Mouse (Mus musculus) intestine, embryonic 14.5 days (tissue): Measurements from ENCODE around the gene Mast3. TPM values are rescaled to one million over a fixed set of nuclear protein-coding genes. Genes with fewer than 3 reads are reported as not detected.

Source experiments
- ATAC-seq: fragments of 200-750 bp; cut with Nextera tagmentation; replicated peaks from 2 replicates; pipeline ENCODE4 v1.8.0; 2017; ENCODE audit warnings: low read depth, moderate number of reproducible peaks, moderate TSS enrichment, moderate library complexity; ENCODE audit not compliant: low FRiP score, low TSS enrichment
- DNase-seq: peaks from one replicate; pipeline ENCODE4 v3.0.0-alpha.2; 2018; ENCODE audit warnings: low spot score
- H3K27ac ChIP-seq: fragments of 300-500 bp; sonication (generic); 2 replicates; pipeline ENCODE4 v1.5.1; 2014; ENCODE audit warnings: low read depth, mild to moderate bottlenecking, control low read depth
- H3K27me3 ChIP-seq: fragments of 300-500 bp; sonication (generic); replicated peaks from 2 replicates; pipeline ENCODE4 v1.6.1; 2014; ENCODE audit warnings: low read length, control low read depth; ENCODE audit not compliant: control insufficient read depth, insufficient read depth
- H3K36me3 ChIP-seq: fragments of 300-500 bp; sonication (generic); 2 replicates; pipeline ENCODE4 v1.6.1; 2014; ENCODE audit warnings: low read length, control low read depth; ENCODE audit not compliant: control insufficient read depth, insufficient read depth
- H3K4me1 ChIP-seq: fragments of 300-500 bp; sonication (generic); replicated peaks from 2 replicates; pipeline ENCODE4 v1.6.1; 2014; ENCODE audit warnings: low read length, control low read depth, mixed read lengths; ENCODE audit not compliant: control insufficient read depth, insufficient read depth
- H3K4me2 ChIP-seq: fragments of 300-500 bp; sonication (generic); 2 replicates; pipeline ENCODE4 v1.6.1; 2014; ENCODE audit warnings: low read length
- H3K4me3 ChIP-seq: fragments of 300-500 bp; sonication (generic); 2 replicates; pipeline ENCODE4 v1.5.1; 2014; ENCODE audit warnings: low read depth, low read length, control low read depth, mixed read lengths
- H3K9ac ChIP-seq: fragments of 300-500 bp; sonication (generic); 2 replicates; pipeline ENCODE4 v1.6.1; 2014; ENCODE audit warnings: mild to moderate bottlenecking, low read length
- H3K9me3 ChIP-seq: fragments of 300-500 bp; sonication (generic); 2 replicates; pipeline ENCODE4 v1.6.1; 2016; ENCODE audit warnings: low read length, control low read depth; ENCODE audit not compliant: control insufficient read depth
- WGBS: fragments of 180-500 bp; shearing (Covaris S2); extraction: QIAGEN DNeasy Blood & Tissue Kit; methylation state at CpG from one replicate; pipeline ENCODE4 v1.1.7; 2014; 5-methylcytosine and 5-hydroxymethylcytosine counted together
- polyA plus RNA-seq: library from polyadenylated mRNA; unstranded; fragments of >200 nt; fragmentation: Nextera tagmentation; extraction: Ambion mirVana; gene quantifications from 2 replicates; pipeline ENCODE4 v1.2.1, GENCODE M21; 2014

Gene Mast3
- polyA plus RNA-seq, 1 experiment from 2014 or later, result 16.7 TPM

- no peak for ATAC-seq
- H3K4me3 ChIP-seq, result no peak overlapping the region
- H3K9ac ChIP-seq, result no peak overlapping the region
- H3K27ac ChIP-seq, result peak overlapping the region; percentile 10
- H3K27me3 ChIP-seq, result no peaks in the 10 kb centered on the region
- 5% methylated on average over 3 of the region's 3 CpGs for WGBS
- no peaks in the 10 kb centered on the region for H3K9me3 ChIP-seq
- peaks cover 29% of the 10 kb centered on the region for H3K4me1 ChIP-seq
- no peak overlapping the region for H3K4me2 ChIP-seq
- DNase-seq, result peak; percentile 77
- H3K36me3 ChIP-seq, result peaks cover 20% of the 10 kb centered on the region
Measured at GRCm38 (mm10) chr8:70763354-70763753, 41.5 kb downstream of the Mast3 start.

GRCm38 (mm10) chr8:70762118-70762517 is 42.7 kb downstream of the Mast3 start:
- H3K4me3 ChIP-seq, result no peak overlapping the region
- WGBS, result 96% methylated on average over 1 of the region's 1 CpGs
- H3K4me2 ChIP-seq, result no peak overlapping the region
- peaks cover 23% of the 10 kb centered on the region for H3K36me3 ChIP-seq
- no peaks in the 10 kb centered on the region for H3K9me3 ChIP-seq
- no peak for ATAC-seq
- peaks cover 29% of the 10 kb centered on the region for H3K4me1 ChIP-seq
- DNase-seq, result no peak
- H3K27ac ChIP-seq, result no peak overlapping the region
- no peak overlapping the region for H3K9ac ChIP-seq
- H3K27me3 ChIP-seq, result no peaks in the 10 kb centered on the region

- peak; percentile 91 for ATAC-seq
Measured at GRCm38 (mm10) chr8:70760775-70761406, 44.0 kb downstream of the Mast3 start, which contains the start of gene Mpv17l2. Gene Mpv17l2 (minus strand): TSS chr8:70760946.

GRCm38 (mm10) chr8:70760350-70760749 is 44.5 kb downstream of the Mast3 start:
- H3K36me3 ChIP-seq, result peaks cover 36% of the 10 kb centered on the region
- peak overlapping the region; percentile 71 for H3K9ac ChIP-seq
- H3K27me3 ChIP-seq, result no peaks in the 10 kb centered on the region
- H3K4me2 ChIP-seq, result peak overlapping the region; percentile 97
- ATAC-seq (peak; percentile 4; the same call in 1 of the 2 replicates), DNase-seq (peak; percentile 71)
- 1% methylated on average over 22 of the region's 22 CpGs for WGBS
- no peaks in the 10 kb centered on the region for H3K9me3 ChIP-seq
- H3K4me3 ChIP-seq, result peak overlapping the region; percentile 65
- peak overlapping the region; percentile 54; the same call in 1 of the 2 replicates for H3K27ac ChIP-seq
- H3K4me1 ChIP-seq, result peaks cover 18% of the 10 kb centered on the region

More at GRCm38 (mm10) chr8:70760775-70761406, 44.0 kb downstream of the Mast3 start, which contains the start of gene Mpv17l2:
- no peaks in the 10 kb centered on the region for H3K27me3 ChIP-seq
- H3K36me3 ChIP-seq, result peaks cover 35% of the 10 kb centered on the region
- peak within 1 kb of the TSS; percentile 97 for H3K4me2 ChIP-seq
- H3K27ac ChIP-seq, result peak within 1 kb of the TSS; percentile 69
- peaks cover 21% of the 10 kb centered on the region for H3K4me1 ChIP-seq
- no peaks in the 10 kb centered on the region for H3K9me3 ChIP-seq
- WGBS, result 1% methylated on average over 54 of the region's 55 CpGs
- peak; percentile 91 for DNase-seq
- peak within 1 kb of the TSS; percentile 71 for H3K9ac ChIP-seq
- peak within 1 kb of the TSS; percentile 65 for H3K4me3 ChIP-seq

GRCm38 (mm10) chr8:70758616-70759561 is 46.0 kb downstream of the Mast3 start:
- WGBS, result 69% methylated on average over 19 of the region's 19 CpGs
- H3K9ac ChIP-seq, result no peak overlapping the region
- H3K36me3 ChIP-seq, result peaks cover 36% of the 10 kb centered on the region
- DNase-seq (no peak), ATAC-seq (no peak)
- no peak overlapping the region for H3K27ac ChIP-seq
- H3K27me3 ChIP-seq, result no peaks in the 10 kb centered on the region
- peaks cover 23% of the 10 kb centered on the region for H3K4me1 ChIP-seq
- H3K4me3 ChIP-seq, result no peak overlapping the region
- H3K4me2 ChIP-seq, result no peak overlapping the region
- H3K9me3 ChIP-seq, result no peaks in the 10 kb centered on the region

- Histone ChIP-seq H3K27me3 (no peaks in the 10 kb centered on the region), H3K4me3 (no peak overlapping the region), H3K36me3 (peaks cover 36% of the 10 kb centered on the region), H3K9ac (no peak overlapping the region), H3K4me2 (no peak overlapping the region), H3K27ac (no peak overlapping the region), H3K9me3 (no peaks in the 10 kb centered on the region), H3K4me1 (peaks cover 27% of the 10 kb centered on the region)
- ATAC-seq (no peak), DNase-seq (no peak)
- 88% methylated on average over 7 of the region's 7 CpGs for WGBS
Measured at GRCm38 (mm10) chr8:70758308-70758615, 46.6 kb downstream of the Mast3 start.

GRCm38 (mm10) chr8:70757523-70758307 is 47.1 kb downstream of the Mast3 start:
- 75% methylated on average over 22 of the region's 22 CpGs for WGBS
- Histone ChIP-seq H3K36me3 (peaks cover 31% of the 10 kb centered on the region), H3K4me2 (no peak overlapping the region), H3K9ac (no peak overlapping the region), H3K4me3 (no peak overlapping the region), H3K27me3 (no peaks in the 10 kb centered on the region), H3K4me1 (peaks cover 32% of the 10 kb centered on the region), H3K27ac (no peak overlapping the region), H3K9me3 (no peaks in the 10 kb centered on the region)
- no peak for ATAC-seq
- no peak for DNase-seq

- ATAC-seq (no peak), DNase-seq (no peak)
- Histone ChIP-seq H3K9ac (no peak overlapping the region), H3K4me1 (peaks cover 36% of the 10 kb centered on the region), H3K4me2 (no peak overlapping the region), H3K36me3 (peaks cover 27% of the 10 kb centered on the region), H3K27ac (no peak overlapping the region), H3K4me3 (no peak overlapping the region), H3K9me3 (no peaks in the 10 kb centered on the region), H3K27me3 (no peaks in the 10 kb centered on the region)
- 94% methylated on average over 6 of the region's 6 CpGs for WGBS
Measured at GRCm38 (mm10) chr8:70756476-70757040, 48.3 kb downstream of the Mast3 start.
